Mouse (Mus musculus): ENCODE measurements at regions not wholly inside any gene's neighbourhood (a gene's known extent, or its start where the extent isn't known, plus 50 kb on each side); places are given as distances from the start of the nearest gene placed in this dataset.
A peak's percentile ranks its signal among the peaks of the same experiment; 100 is the strongest.

GRCm38 (mm10) chr13:101216421-101216820 is 383.2 kb upstream of the Slc30a5 start:
- H3K36me3 ChIP-seq (ENCODE audit: control insufficient read depth, insufficient read depth, low read length): no peaks in the 10 kb centered on the region
- WGBS: 54% methylated on average over 4 of the region's 4 CpGs
- peaks cover 10% of the 10 kb centered on the region for H3K4me1 ChIP-seq (ENCODE audit: control insufficient read depth, insufficient read depth, low read length)
- ATAC-seq: peak; percentile 70
- H3K9me3 ChIP-seq (ENCODE audit: control insufficient read depth, low read length): no peaks in the 10 kb centered on the region
- no peak overlapping the region for H3K9ac ChIP-seq (ENCODE audit: low read depth, low read length)
- H3K27me3 ChIP-seq (replicated peaks; ENCODE audit: control insufficient read depth, insufficient read depth, low read length): no peaks in the 10 kb centered on the region
- H3K27ac ChIP-seq (ENCODE audit: low read length): 0 out of 2 replicates have a peak overlapping the region, but pooled peaks have one; percentile 21
- 0 out of 2 replicates have a peak overlapping the region, but pooled peaks have one; percentile 11 for H3K4me2 ChIP-seq (ENCODE audit: low read depth, low read length)
- H3K4me3 ChIP-seq (ENCODE audit: low read length): no peak overlapping the region

- H3K27ac ChIP-seq (ENCODE audit: low read length): no peak overlapping the region
- H3K9ac ChIP-seq (ENCODE audit: low read depth, low read length): no peak overlapping the region
- no peaks in the 10 kb centered on the region for H3K36me3 ChIP-seq (ENCODE audit: control insufficient read depth, insufficient read depth, low read length)
- no peak overlapping the region for H3K4me3 ChIP-seq (ENCODE audit: low read length)
- H3K4me2 ChIP-seq (ENCODE audit: low read depth, low read length): no peak overlapping the region
- H3K9me3 ChIP-seq (ENCODE audit: control insufficient read depth, low read length): no peaks in the 10 kb centered on the region
- H3K27me3 ChIP-seq (replicated peaks; ENCODE audit: control insufficient read depth, insufficient read depth, low read length): no peaks in the 10 kb centered on the region
- peaks cover 10% of the 10 kb centered on the region for H3K4me1 ChIP-seq (ENCODE audit: control insufficient read depth, insufficient read depth, low read length)
- WGBS: 60% methylated on average over 11 of the region's 11 CpGs
- no peak for ATAC-seq
Observed at GRCm38 (mm10) chr13:101215792-101216221, 382.6 kb upstream of the Slc30a5 start.

DNA sequence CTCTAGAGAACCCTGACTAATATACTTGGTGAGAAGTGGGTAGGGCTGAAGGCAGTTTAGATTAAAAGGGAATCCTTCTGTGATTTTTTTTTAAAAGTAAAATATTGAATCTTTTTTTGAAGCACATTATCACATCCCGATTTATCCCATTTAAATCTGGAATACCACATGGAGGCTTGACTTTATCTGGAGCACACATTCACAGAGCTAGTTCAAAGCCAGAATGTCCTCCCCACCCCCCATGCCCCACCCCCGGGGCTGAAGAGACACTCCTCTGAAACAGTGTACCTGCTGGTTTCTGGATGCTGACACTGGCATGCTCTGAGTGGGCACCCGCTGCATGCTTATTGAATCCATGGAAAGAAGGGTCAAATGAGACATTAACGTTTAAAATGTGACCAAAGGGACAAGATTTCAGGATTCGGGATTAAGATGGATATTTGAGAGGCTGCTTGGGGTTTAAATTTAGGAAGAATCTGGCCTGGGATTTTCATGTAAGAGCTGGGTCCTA is 382.0 kb upstream of the Slc30a5 start:
- H3K27ac ChIP-seq (ENCODE audit: low read length): no peak overlapping the region
- H3K4me3 ChIP-seq (ENCODE audit: low read length): no peak overlapping the region
- no peaks in the 10 kb centered on the region for H3K36me3 ChIP-seq (ENCODE audit: control insufficient read depth, insufficient read depth, low read length)
- no peaks in the 10 kb centered on the region for H3K27me3 ChIP-seq (replicated peaks; ENCODE audit: control insufficient read depth, insufficient read depth, low read length)
- WGBS: 77% methylated on average over 5 of the region's 5 CpGs
- peaks cover 10% of the 10 kb centered on the region for H3K4me1 ChIP-seq (ENCODE audit: control insufficient read depth, insufficient read depth, low read length)
- ATAC-seq: no peak
- no peaks in the 10 kb centered on the region for H3K9me3 ChIP-seq (ENCODE audit: control insufficient read depth, low read length)
- H3K9ac ChIP-seq (ENCODE audit: low read depth, low read length): no peak overlapping the region
- no peak overlapping the region for H3K4me2 ChIP-seq (ENCODE audit: low read depth, low read length)

DNA sequence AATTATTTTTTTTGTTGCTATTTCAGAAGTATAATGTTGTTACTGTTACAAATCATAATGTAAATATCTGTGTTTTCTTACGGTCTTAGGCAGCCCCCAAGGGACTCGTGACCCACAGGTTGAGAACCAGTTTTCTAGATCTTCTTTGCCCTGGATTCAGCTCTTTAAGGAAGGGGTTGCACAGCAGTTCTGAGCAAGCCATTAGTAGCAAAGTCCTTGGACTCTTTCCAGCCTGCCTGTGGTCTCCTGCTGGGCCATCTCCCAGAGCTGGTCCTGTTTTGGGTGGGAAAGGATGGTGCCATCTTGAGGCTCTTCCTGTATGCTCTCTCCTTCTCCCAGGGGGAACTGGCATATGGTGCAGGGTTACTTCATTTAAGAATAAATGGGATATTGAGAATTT is 380.9 kb upstream of the Slc30a5 start:
- Histone ChIP-seq H3K4me2 (ENCODE audit: low read depth, low read length) (no peak overlapping the region), H3K36me3 (ENCODE audit: control insufficient read depth, insufficient read depth, low read length) (no peaks in the 10 kb centered on the region), H3K4me1 (ENCODE audit: control insufficient read depth, insufficient read depth, low read length) (peaks cover 10% of the 10 kb centered on the region), H3K27ac (ENCODE audit: low read length) (no peak overlapping the region), H3K27me3 (replicated peaks; ENCODE audit: control insufficient read depth, insufficient read depth, low read length) (no peaks in the 10 kb centered on the region), H3K9ac (ENCODE audit: low read depth, low read length) (no peak overlapping the region), H3K9me3 (ENCODE audit: control insufficient read depth, low read length) (no peaks in the 10 kb centered on the region), H3K4me3 (ENCODE audit: low read length) (no peak overlapping the region)
- ATAC-seq: no peak
- 65% methylated on average over 2 of the region's 2 CpGs for WGBS

DNA sequence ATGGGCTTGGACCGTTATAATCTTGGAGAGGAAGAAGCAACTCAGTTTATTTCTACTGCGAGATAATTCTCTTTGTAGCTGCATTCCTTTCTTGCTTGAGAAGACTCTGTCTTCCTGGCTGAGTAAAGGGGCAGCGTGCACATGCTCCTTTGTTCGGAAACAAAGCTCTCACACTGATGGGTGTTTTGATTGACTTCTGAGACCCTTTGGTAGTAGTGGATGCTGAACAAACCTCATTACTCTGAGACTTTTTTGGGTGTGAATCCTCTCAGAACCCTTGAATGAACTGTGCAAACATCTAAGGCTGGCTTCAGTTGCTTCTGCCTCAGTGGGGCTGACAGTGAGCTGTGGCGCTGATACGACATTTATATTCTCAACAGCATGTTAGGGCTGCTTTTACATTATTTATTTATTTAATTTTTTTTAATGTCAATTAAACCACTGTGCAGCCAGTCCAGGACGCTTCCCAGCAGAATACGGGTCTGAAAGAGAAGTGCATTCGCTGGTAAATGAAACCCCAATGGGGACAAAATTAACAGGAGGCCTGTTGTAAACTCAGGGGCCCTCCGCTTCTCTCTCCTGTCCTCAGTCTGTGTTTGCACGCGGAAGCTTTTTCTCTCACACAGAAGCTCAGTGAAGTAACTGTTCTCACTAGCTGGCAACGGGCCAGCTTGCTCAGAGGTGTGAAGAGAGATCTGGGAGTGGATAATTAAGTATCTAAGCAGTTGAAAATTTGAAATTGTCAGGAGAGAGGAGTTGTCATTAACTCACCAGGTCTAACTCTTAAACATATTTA is 380.1 kb upstream of the Slc30a5 start:
- peaks cover 10% of the 10 kb centered on the region for H3K4me1 ChIP-seq (ENCODE audit: control insufficient read depth, insufficient read depth, low read length)
- WGBS: 46% methylated on average over 13 of the region's 13 CpGs

DNA sequence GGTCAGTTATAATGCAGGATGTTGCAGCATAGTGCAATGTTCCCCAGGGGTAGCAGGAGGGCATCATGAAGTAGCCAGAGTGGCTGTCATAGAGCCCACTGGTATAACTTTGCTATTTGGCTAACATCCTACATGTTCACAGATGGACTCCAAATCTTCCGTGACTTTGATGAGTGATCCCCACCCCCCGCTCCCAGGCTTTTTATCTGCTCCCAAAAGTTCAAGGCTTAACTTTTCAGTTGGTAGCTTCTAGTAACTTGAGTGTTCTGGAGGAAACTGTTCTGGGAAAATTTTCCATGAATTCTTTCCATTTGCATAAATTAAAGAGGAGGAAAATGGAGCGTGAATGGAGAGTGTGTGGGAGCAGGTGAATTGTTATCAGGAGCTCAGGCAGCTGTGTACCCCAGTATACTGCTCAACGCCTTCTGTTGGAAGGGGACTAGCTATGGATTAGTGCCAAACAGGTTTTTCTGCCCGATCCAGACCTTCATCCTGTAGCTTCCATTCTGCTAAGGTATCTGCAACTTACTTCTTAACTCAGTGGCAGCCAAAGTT is 379.2 kb upstream of the Slc30a5 start:
- H3K27me3 ChIP-seq (replicated peaks; ENCODE audit: control insufficient read depth, insufficient read depth, low read length): no peaks in the 10 kb centered on the region
- H3K4me3 ChIP-seq (ENCODE audit: low read length): no peak overlapping the region
- no peak overlapping the region for H3K27ac ChIP-seq (ENCODE audit: low read length)
- H3K36me3 ChIP-seq (ENCODE audit: control insufficient read depth, insufficient read depth, low read length): no peaks in the 10 kb centered on the region
- H3K4me2 ChIP-seq (ENCODE audit: low read depth, low read length): no peak overlapping the region
- peaks cover 6% of the 10 kb centered on the region for H3K4me1 ChIP-seq (ENCODE audit: control insufficient read depth, insufficient read depth, low read length)
- no peaks in the 10 kb centered on the region for H3K9me3 ChIP-seq (ENCODE audit: control insufficient read depth, low read length)
- H3K9ac ChIP-seq (ENCODE audit: low read depth, low read length): no peak overlapping the region
- WGBS: 71% methylated on average over 5 of the region's 5 CpGs
- ATAC-seq: no peak

More for the DNA sequence above, 380.1 kb upstream of the Slc30a5 start:
- H3K36me3 ChIP-seq (ENCODE audit: control insufficient read depth, insufficient read depth, low read length): no peaks in the 10 kb centered on the region
- H3K27me3 ChIP-seq (replicated peaks; ENCODE audit: control insufficient read depth, insufficient read depth, low read length): no peaks in the 10 kb centered on the region
- ATAC-seq: no peak
- no peak overlapping the region for H3K4me2 ChIP-seq (ENCODE audit: low read depth, low read length)
- H3K9ac ChIP-seq (ENCODE audit: low read depth, low read length): no peak overlapping the region
- no peak overlapping the region for H3K4me3 ChIP-seq (ENCODE audit: low read length)
- H3K9me3 ChIP-seq (ENCODE audit: control insufficient read depth, low read length): no peaks in the 10 kb centered on the region
- H3K27ac ChIP-seq (ENCODE audit: low read length): no peak overlapping the region

DNA sequence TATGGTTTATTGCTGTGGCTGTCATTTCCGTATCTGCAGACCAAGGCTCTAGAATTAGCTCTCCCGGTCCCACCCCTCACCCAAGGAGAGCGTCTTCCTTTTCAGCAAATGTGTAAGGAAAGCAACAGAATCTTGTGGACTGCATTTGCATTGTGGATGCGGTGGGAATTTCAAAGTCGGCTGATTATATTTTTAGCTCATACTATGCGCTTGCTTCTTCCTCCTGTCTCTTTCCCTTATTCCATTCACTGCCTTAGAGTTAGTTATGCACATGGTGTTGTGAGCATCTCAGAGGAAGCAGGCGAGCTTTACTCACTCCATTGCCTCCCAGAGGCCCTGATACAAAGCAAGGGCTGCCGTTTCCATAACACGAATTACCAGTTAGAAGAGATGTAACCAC is 375.6 kb upstream of the Slc30a5 start:
- H3K36me3 ChIP-seq (ENCODE audit: control insufficient read depth, insufficient read depth, low read length): no peaks in the 10 kb centered on the region
- no peaks in the 10 kb centered on the region for H3K9me3 ChIP-seq (ENCODE audit: control insufficient read depth, low read length)
- H3K4me3 ChIP-seq (ENCODE audit: low read length): no peak overlapping the region
- H3K4me1 ChIP-seq (ENCODE audit: control insufficient read depth, insufficient read depth, low read length): no peaks in the 10 kb centered on the region
- no peaks in the 10 kb centered on the region for H3K27me3 ChIP-seq (replicated peaks; ENCODE audit: control insufficient read depth, insufficient read depth, low read length)
- H3K4me2 ChIP-seq (ENCODE audit: low read depth, low read length): no peak overlapping the region
- ATAC-seq: no peak
- H3K9ac ChIP-seq (ENCODE audit: low read depth, low read length): no peak overlapping the region
- 88% methylated on average over 9 of the region's 9 CpGs for WGBS
- no peak overlapping the region for H3K27ac ChIP-seq (ENCODE audit: low read length)

DNA sequence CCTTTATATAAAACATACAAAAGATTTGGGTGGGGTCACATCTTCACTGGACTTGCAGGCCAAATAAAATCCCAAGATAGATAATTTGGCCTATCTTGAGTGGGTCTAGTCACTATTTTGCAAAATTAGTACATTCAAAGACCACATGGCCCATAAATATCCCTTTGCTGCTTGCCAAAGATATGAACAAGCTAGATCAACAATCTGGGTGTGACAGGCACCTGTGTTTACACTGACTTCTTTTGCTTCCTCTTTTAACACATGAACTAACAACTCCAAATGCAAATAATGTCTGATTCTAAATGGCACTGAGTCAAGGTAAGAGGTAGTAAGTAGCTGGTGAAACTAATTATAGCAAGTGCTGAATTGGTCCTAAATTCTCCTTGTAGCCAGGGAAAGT is 370.2 kb upstream of the Slc30a5 start:
- no peak overlapping the region for H3K27ac ChIP-seq (ENCODE audit: low read length)
- H3K4me3 ChIP-seq (ENCODE audit: low read length): no peak overlapping the region
- no peak for ATAC-seq

DNA sequence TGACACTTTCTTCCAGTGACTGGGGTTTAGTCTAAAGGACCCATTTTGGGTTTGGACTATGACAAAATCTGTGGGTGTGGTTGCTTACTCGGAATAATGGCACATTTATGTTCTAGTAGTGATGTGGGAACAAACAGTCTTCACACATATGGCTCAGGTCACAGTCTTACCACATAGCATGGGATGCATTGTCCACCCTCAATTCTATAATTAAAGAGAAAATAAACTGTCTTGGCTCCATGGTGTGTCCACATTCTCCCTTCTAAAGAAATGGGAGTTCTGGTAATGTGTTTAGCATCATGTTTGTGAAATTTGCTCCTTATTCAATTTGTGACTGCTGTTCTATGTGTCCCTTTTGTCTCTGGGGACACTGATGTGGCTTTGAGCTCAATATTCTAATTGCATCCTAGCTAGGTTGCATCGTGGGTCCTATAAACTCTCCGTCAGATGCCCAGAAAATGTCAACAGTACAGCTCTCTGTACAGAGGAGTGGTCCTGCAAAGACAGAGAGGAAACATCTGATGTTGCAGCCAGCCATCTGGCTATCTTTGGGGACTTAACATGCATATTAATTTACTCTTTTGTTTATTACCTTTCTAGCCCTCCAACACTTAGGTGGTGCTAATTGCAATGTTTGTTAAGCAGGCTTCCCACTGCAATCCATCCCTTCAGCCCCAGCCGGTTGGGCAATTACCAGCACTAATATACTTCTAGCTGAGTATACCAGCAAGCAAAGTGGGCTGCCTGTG is 369.5 kb upstream of the Slc30a5 start:
- no peaks in the 10 kb centered on the region for H3K4me1 ChIP-seq (ENCODE audit: control insufficient read depth, insufficient read depth, low read length)
- no peak for ATAC-seq
- H3K9me3 ChIP-seq (ENCODE audit: control insufficient read depth, low read length): no peaks in the 10 kb centered on the region
- WGBS: 65% methylated on average over 4 of the region's 4 CpGs
- H3K9ac ChIP-seq (ENCODE audit: low read depth, low read length): no peak overlapping the region
- no peak overlapping the region for H3K27ac ChIP-seq (ENCODE audit: low read length)
- H3K36me3 ChIP-seq (ENCODE audit: control insufficient read depth, insufficient read depth, low read length): no peaks in the 10 kb centered on the region
- H3K4me2 ChIP-seq (ENCODE audit: low read depth, low read length): no peak overlapping the region
- H3K4me3 ChIP-seq (ENCODE audit: low read length): no peak overlapping the region
- H3K27me3 ChIP-seq (replicated peaks; ENCODE audit: control insufficient read depth, insufficient read depth, low read length): no peaks in the 10 kb centered on the region

More for the DNA sequence above, 370.2 kb upstream of the Slc30a5 start:
- no peaks in the 10 kb centered on the region for H3K27me3 ChIP-seq (replicated peaks; ENCODE audit: control insufficient read depth, insufficient read depth, low read length)
- no peaks in the 10 kb centered on the region for H3K36me3 ChIP-seq (ENCODE audit: control insufficient read depth, insufficient read depth, low read length)
- H3K9me3 ChIP-seq (ENCODE audit: control insufficient read depth, low read length): no peaks in the 10 kb centered on the region
- no peak overlapping the region for H3K9ac ChIP-seq (ENCODE audit: low read depth, low read length)
- H3K4me1 ChIP-seq (ENCODE audit: control insufficient read depth, insufficient read depth, low read length): no peaks in the 10 kb centered on the region
- H3K4me2 ChIP-seq (ENCODE audit: low read depth, low read length): no peak overlapping the region

Data from intestine, embryonic 16.5 days (tissue).